Mouse (Mus musculus) leukemia stem cell, adult 10-12 weeks (primary cell): ENCODE data around the gene Egf. TPM values are rescaled to one million over a fixed set of nuclear protein-coding genes. Genes with fewer than 3 reads are reported as not detected.

Source experiments
- polyA plus RNA-seq: library from polyadenylated mRNA; stranded (reverse); fragments of >175 nt; gene quantifications from 2 replicates; pipeline ENCODE4 v1.2.3, GENCODE M21; 2012; ENCODE audit warnings: low replicate concordance

Egf gene
- polyA plus RNA-seq = 0.66 and 2.0 TPM in 2 replicates

GRCm38 (mm10) chr3:129754650-129755604 is at the start of gene Egf:
Egf (minus strand) TSS chr3:129755316.

GRCm38 (mm10) chr3:129803765-129804164 is 48.6 kb upstream of the Egf start, which contains the start of gene Lrit3:
Lrit3 (minus strand) TSS chr3:129804030.

Other genes with a start within 250 kb of the Egf start
- gene Elovl6, start 223.0 kb downstream of the Egf start, polyA plus RNA-seq = 0.62 and 0.81 TPM in 2 replicates
- gene Lrit3, start 48.7 kb upstream of the Egf start, polyA plus RNA-seq = not detected in 2 replicates
- gene Rrh, start 67.3 kb upstream of the Egf start, polyA plus RNA-seq = not detected in 2 replicates
- gene Gar1, start 76.1 kb upstream of the Egf start, polyA plus RNA-seq = 57.5 and 110 TPM in 2 replicates
- gene Cfi, start 80.6 kb upstream of the Egf start, polyA plus RNA-seq = not detected in 2 replicates
- gene Pla2g12a, start 123.3 kb upstream of the Egf start, polyA plus RNA-seq = 129 and 245 TPM in 2 replicates
- gene Casp6, start 146.1 kb upstream of the Egf start, polyA plus RNA-seq = 4.1 and 9.3 TPM in 2 replicates
- 5.4 and 6.5 TPM in 2 replicates for gene Mcub, start 214.9 kb upstream of the Egf start, polyA plus RNA-seq